Mouse (Mus musculus): ENCODE measurements around the gene Rcan1. TPM values are rescaled to one million over a fixed set of nuclear protein-coding genes. Genes with fewer than 3 reads are reported as not detected.

The Rcan1 gene
- polyA plus RNA-seq, 1 experiment, result 12.8 TPM

GRCm38 (mm10) chr16:92360711-92361110, 110.0 kb downstream of the Rcan1 start:
- whole genome bisulfite sequencing, result 40% methylated on average over 7 of the region's 7 CpGs
- DNase-seq (ENCODE audit: low read depth, low spot score), result no peak

GRCm38 (mm10) chr16:92359229-92359628, 111.4 kb downstream of the Rcan1 start, which contains the start of gene Kcne1:
Gene Kcne1, minus strand, starts transcription at chr16:92359468.
- WGBS, result 37% methylated on average over 9 of the region's 9 CpGs
- DNase-seq (ENCODE audit: low read depth, low spot score), result no peak

- WGBS, result 42% methylated on average over 9 of the region's 9 CpGs
- DNase-seq (ENCODE audit: low read depth, low spot score), result no peak
Measured at GRCm38 (mm10) chr16:92358734-92359133, 111.9 kb downstream of the Rcan1 start.

GRCm38 (mm10) chr16:92357566-92357965, 113.1 kb downstream of the Rcan1 start:
- WGBS, result 82% methylated on average over 10 of the region's 10 CpGs

GRCm38 (mm10) chr16:92357023-92357422, 113.6 kb downstream of the Rcan1 start:
- 75% methylated on average over 9 of the region's 9 CpGs for WGBS
- DNase-seq (ENCODE audit: low read depth, low spot score), result no peak

More at GRCm38 (mm10) chr16:92357566-92357965, 113.1 kb downstream of the Rcan1 start:
- DNase-seq (ENCODE audit: low read depth, low spot score), result no peak

- DNase-seq (ENCODE audit: low read depth, low spot score), result no peak
- 78% methylated on average over 11 of the region's 11 CpGs for WGBS
Measured at GRCm38 (mm10) chr16:92355982-92356381, 114.7 kb downstream of the Rcan1 start.

GRCm38 (mm10) chr16:92355366-92355765, 115.3 kb downstream of the Rcan1 start:
- DNase-seq (ENCODE audit: low read depth, low spot score), result no peak
- 61% methylated on average over 5 of the region's 5 CpGs for WGBS

- WGBS, result 72% methylated on average over 2 of the region's 2 CpGs
- DNase-seq (ENCODE audit: low read depth, low spot score), result no peak
Measured at GRCm38 (mm10) chr16:92353897-92354296, 116.8 kb downstream of the Rcan1 start.

- no peak for DNase-seq (ENCODE audit: low read depth, low spot score)
- WGBS, result 88% methylated on average over 12 of the region's 12 CpGs
Measured at GRCm38 (mm10) chr16:92353295-92353694, 117.4 kb downstream of the Rcan1 start.

GRCm38 (mm10) chr16:92348941-92349340, 121.7 kb downstream of the Rcan1 start:
- 48% methylated on average over 12 of the region's 12 CpGs for WGBS
- no peak for DNase-seq (ENCODE audit: low read depth, low spot score)

- 81% methylated on average over 13 of the region's 13 CpGs for WGBS
- DNase-seq (ENCODE audit: low read depth, low spot score), result no peak
Measured at GRCm38 (mm10) chr16:92346297-92346916, 124.3 kb downstream of the Rcan1 start.

- WGBS, result 53% methylated on average over 11 of the region's 11 CpGs
- DNase-seq (ENCODE audit: low read depth, low spot score), result no peak
Measured at GRCm38 (mm10) chr16:92345177-92345576, 125.5 kb downstream of the Rcan1 start.

Other genes with a start within 250 kb of the Rcan1 start
- not detected in 2 replicates for gene Kcne2, start 178.5 kb downstream of the Rcan1 start, polyA plus RNA-seq (2012; rRNA removed)
- gene Smim11, start 169.6 kb downstream of the Rcan1 start, polyA plus RNA-seq (2012; rRNA removed), result 21.2 and 24.0 TPM in 2 replicates
- gene Fam243, start 149.4 kb downstream of the Rcan1 start, polyA plus RNA-seq (2012; rRNA removed), result not detected in 2 replicates
- not detected in 2 replicates for gene Kcne1, start 111.4 kb downstream of the Rcan1 start, polyA plus RNA-seq (2012; rRNA removed)
- gene Clic6, start 14.9 kb upstream of the Rcan1 start, polyA plus RNA-seq (2012; rRNA removed), result 5.7 and 6.1 TPM in 2 replicates

Measured in large intestine, adult 2 months (tissue).